Mouse (Mus musculus): Measurements from ENCODE around the gene Tcte3.
"Not testable (repeated sequence)": the region's sequence is repeated elsewhere in the genome, so short reads cannot be mapped to it uniquely, and the experiment has no call there.

Gene Tcte3

GRCm38 (mm10) chr17:15031414-15031813 is 9.9 kb downstream of the Tcte3 start:
- not testable (repeated sequence) for DNase-seq (ENCODE audit: low spot score in 2 of 2)

- not testable (repeated sequence) for DNase-seq (ENCODE audit: low spot score in 2 of 2)
Measured at GRCm38 (mm10) chr17:15025513-15025912, 15.8 kb downstream of the Tcte3 start.

- DNase-seq (ENCODE audit: low spot score in 2 of 2) = not testable (repeated sequence)
Measured at GRCm38 (mm10) chr17:15024502-15025193, 16.6 kb downstream of the Tcte3 start.

GRCm38 (mm10) chr17:15023878-15024492 is 17.3 kb downstream of the Tcte3 start:
- DNase-seq (ENCODE audit: low spot score in 2 of 2) = not testable (repeated sequence)

- DNase-seq (ENCODE audit: low spot score in 2 of 2) = not testable (repeated sequence)
Measured at GRCm38 (mm10) chr17:15021503-15022220, 19.6 kb downstream of the Tcte3 start.

GRCm38 (mm10) chr17:15009706-15010413 is 31.4 kb downstream of the Tcte3 start, which contains the start of gene Gm3435:
TSS of gene Gm3435 (plus strand) at chr17:15010176.
- not testable (repeated sequence) for DNase-seq (ENCODE audit: low spot score in 2 of 2)

GRCm38 (mm10) chr17:15009088-15009487 is 32.2 kb downstream of the Tcte3 start:
- DNase-seq (ENCODE audit: low spot score in 2 of 2) = not testable (repeated sequence)

GRCm38 (mm10) chr17:15000047-15000446 is 41.2 kb downstream of the Tcte3 start:
- not testable (repeated sequence) for DNase-seq (ENCODE audit: low spot score in 2 of 2)

- DNase-seq (ENCODE audit: low spot score in 2 of 2) = not testable (repeated sequence)
Measured at GRCm38 (mm10) chr17:14994140-14994539, 47.1 kb downstream of the Tcte3 start.

- DNase-seq (ENCODE audit: low spot score in 2 of 2) = not testable (repeated sequence)
Measured at GRCm38 (mm10) chr17:14993139-14993832, 48.0 kb downstream of the Tcte3 start.

- DNase-seq (ENCODE audit: low spot score in 2 of 2) = not testable (repeated sequence)
Measured at GRCm38 (mm10) chr17:14992522-14993138, 48.7 kb downstream of the Tcte3 start.

- DNase-seq (ENCODE audit: low spot score in 2 of 2) = peak in 1 of 2 experiments; percentile 0
Measured at GRCm38 (mm10) chr17:14990116-14990702, 51.1 kb downstream of the Tcte3 start.

- not testable (repeated sequence) for DNase-seq (ENCODE audit: low spot score in 2 of 2)
Measured at GRCm38 (mm10) chr17:14978362-14979038, 62.8 kb downstream of the Tcte3 start, which contains the start of the genes 9030025P20Rik and Gm3417. TSS of gene 9030025P20Rik (plus strand) at chr17:14978468. TSS of gene Gm3417 (minus strand) at chr17:14978790.

GRCm38 (mm10) chr17:14977718-14978361 is 63.4 kb downstream of the Tcte3 start:
- DNase-seq (ENCODE audit: low spot score in 2 of 2) = not testable (repeated sequence)

Data from natural killer cell, adult 2 months (primary cell).